Mouse (Mus musculus) thymus, adult 2 months (tissue): ENCODE measurements around the gene Cnmd. TPM values are rescaled to one million over a fixed set of nuclear protein-coding genes. Genes with fewer than 3 reads are reported as not detected.

Source experiments
- DNase-seq: peaks from one replicate; pipeline ENCODE4 v3.0.0; 2021
- H3K27ac ChIP-seq: fragments of 200-500 bp; 2 replicates; pipeline ENCODE4 v1.5.1; 2012; ENCODE audit warnings: low read length, control low read depth; ENCODE audit not compliant: control insufficient read depth, insufficient read depth
- H3K27me3 ChIP-seq: fragments of 200-500 bp; 2 replicates; pipeline ENCODE4 v1.6.1; 2012; ENCODE audit warnings: mild to moderate bottlenecking, low read length, moderate library complexity, mixed read lengths; ENCODE audit not compliant: control insufficient read depth, insufficient read depth
- H3K36me3 ChIP-seq: fragments of 200-500 bp; 2 replicates; pipeline ENCODE4 v1.6.1; 2012; ENCODE audit warnings: mild to moderate bottlenecking, low read length, moderate library complexity; ENCODE audit not compliant: control insufficient read depth, insufficient read depth
- H3K4me1 ChIP-seq: fragments of 200-500 bp; replicated peaks from 2 replicates; pipeline ENCODE4 v1.6.1; 2012; ENCODE audit warnings: low read length; ENCODE audit not compliant: control insufficient read depth, insufficient read depth
- H3K4me3 ChIP-seq: fragments of 200-500 bp; 2 replicates; pipeline ENCODE4 v1.5.1; 2012; ENCODE audit warnings: mild to moderate bottlenecking, low read length, control low read depth, moderate library complexity; ENCODE audit not compliant: control insufficient read depth, insufficient read depth
- CTCF ChIP-seq: fragments of 200-500 bp; IDR thresholded peaks from 2 replicates; pipeline ENCODE4 v1.5.1; 2012; ENCODE audit warnings: mild to moderate bottlenecking, control low read depth, low read length, moderate library complexity, borderline replicate concordance; ENCODE audit not compliant: control insufficient read depth, poor library complexity, insufficient read depth; ENCODE audit errors: extremely low read depth
- POLR2A ChIP-seq: fragments of 200-500 bp; IDR thresholded peaks from 2 replicates; pipeline ENCODE4 v1.6.1; 2012; ENCODE audit warnings: mild to moderate bottlenecking, low read length, control low read depth, moderate library complexity; ENCODE audit not compliant: control insufficient read depth, poor library complexity, insufficient read depth; ENCODE audit errors: extremely low read depth
- WGBS: fragments of 180-500 bp; shearing (Covaris S2); methylation state at CpG from one replicate; pipeline ENCODE4 v1.1.7; 2018; 5-methylcytosine and 5-hydroxymethylcytosine counted together
- polyA plus RNA-seq: library from polyadenylated mRNA; depleted of rRNA; stranded (reverse); fragments of >200 nt; gene quantifications from 2 replicates; pipeline ENCODE4 v1.2.3, GENCODE M21; 2012

Cnmd gene
- polyA plus RNA-seq, 1 experiment: 1.4 TPM

- WGBS: 80% methylated on average over 4 of the region's 4 CpGs
- TF ChIP-seq POLR2A: no peak
- no peak for TF ChIP-seq CTCF
- Histone ChIP-seq H3K27ac (no peak overlapping the region), H3K27me3 (no peaks in the 10 kb centered on the region), H3K4me3 (no peak overlapping the region), H3K4me1 (no peaks in the 10 kb centered on the region), H3K36me3 (no peaks in the 10 kb centered on the region)
- DNase-seq: no peak
These were observed 9.3 kb downstream of the Cnmd start for GRCm38 (mm10) chr14:79652654-79653053.

- 41% methylated on average over 3 of the region's 3 CpGs for WGBS
- no peak for DNase-seq
- TF ChIP-seq POLR2A: no peak
- H3K27me3 ChIP-seq: no peaks in the 10 kb centered on the region
- no peaks in the 10 kb centered on the region for H3K4me1 ChIP-seq
- H3K36me3 ChIP-seq: no peaks in the 10 kb centered on the region
- H3K27ac ChIP-seq: no peak overlapping the region
- no peak overlapping the region for H3K4me3 ChIP-seq
These were observed 12.3 kb downstream of the Cnmd start for GRCm38 (mm10) chr14:79649680-79650079.

GRCm38 (mm10) chr14:79645378-79645777, 16.6 kb downstream of the Cnmd start:
- no peaks in the 10 kb centered on the region for H3K36me3 ChIP-seq
- 51% methylated on average over 11 of the region's 11 CpGs for WGBS
- no peak for DNase-seq
- TF ChIP-seq CTCF: no peak
- no peak for TF ChIP-seq POLR2A
- no peaks in the 10 kb centered on the region for H3K4me1 ChIP-seq
- no peaks in the 10 kb centered on the region for H3K27me3 ChIP-seq
- H3K27ac ChIP-seq: no peak overlapping the region
- H3K4me3 ChIP-seq: no peak overlapping the region

- Histone ChIP-seq H3K27me3 (no peaks in the 10 kb centered on the region), H3K4me3 (no peak overlapping the region), H3K36me3 (no peaks in the 10 kb centered on the region), H3K4me1 (no peaks in the 10 kb centered on the region), H3K27ac (no peak overlapping the region)
- TF ChIP-seq CTCF (no peak), POLR2A (no peak)
- 90% methylated on average over 9 of the region's 9 CpGs for WGBS
- no peak for DNase-seq
These were observed 19.9 kb downstream of the Cnmd start for GRCm38 (mm10) chr14:79642063-79642462.

GRCm38 (mm10) chr14:79636814-79637213, 25.2 kb downstream of the Cnmd start:
- H3K36me3 ChIP-seq: no peaks in the 10 kb centered on the region
- no peak overlapping the region for H3K4me3 ChIP-seq
- DNase-seq: no peak
- no peak overlapping the region for H3K27ac ChIP-seq
- TF ChIP-seq CTCF (no peak), POLR2A (no peak)
- no peaks in the 10 kb centered on the region for H3K27me3 ChIP-seq
- WGBS: 87% methylated on average over 4 of the region's 4 CpGs
- no peaks in the 10 kb centered on the region for H3K4me1 ChIP-seq

GRCm38 (mm10) chr14:79633196-79633595, 28.8 kb downstream of the Cnmd start:
- no peak overlapping the region for H3K27ac ChIP-seq
- H3K4me3 ChIP-seq: no peak overlapping the region
- no peak for TF ChIP-seq POLR2A
- TF ChIP-seq CTCF: no peak
- H3K27me3 ChIP-seq: no peaks in the 10 kb centered on the region
- H3K4me1 ChIP-seq: no peaks in the 10 kb centered on the region; the same call in 1 of the 2 replicates
- H3K36me3 ChIP-seq: peaks cover 6% of the 10 kb centered on the region; the same call in 1 of the 2 replicates
- no peak for DNase-seq
- 93% methylated on average over 2 of the region's 2 CpGs for WGBS

GRCm38 (mm10) chr14:79632330-79632729, 29.6 kb downstream of the Cnmd start:
- Histone ChIP-seq H3K27me3 (no peaks in the 10 kb centered on the region), H3K4me1 (no peaks in the 10 kb centered on the region; the same call in 1 of the 2 replicates), H3K27ac (no peak overlapping the region), H3K36me3 (peaks cover 14% of the 10 kb centered on the region), H3K4me3 (no peak overlapping the region)
- TF ChIP-seq CTCF: no peak
- no peak for TF ChIP-seq POLR2A
- DNase-seq: no peak
- 96% methylated on average over 6 of the region's 6 CpGs for WGBS

- H3K36me3 ChIP-seq: peaks cover 39% of the 10 kb centered on the region
- WGBS: 92% methylated on average over 3 of the region's 3 CpGs
- no peaks in the 10 kb centered on the region for H3K4me1 ChIP-seq
- TF ChIP-seq CTCF (no peak), POLR2A (no peak)
- DNase-seq: no peak
- no peak overlapping the region for H3K4me3 ChIP-seq
- no peaks in the 10 kb centered on the region for H3K27me3 ChIP-seq
- H3K27ac ChIP-seq: no peak overlapping the region
These were observed 40.8 kb downstream of the Cnmd start for GRCm38 (mm10) chr14:79621143-79621542.
